Comparison of ENCODE assay signal across 10 mouse cellular contexts in genomic region chr19:24683016-24683720, GRCm38 (mm10). TPM values are rescaled to one million over a fixed set of nuclear protein-coding genes. Genes with fewer than 3 reads are reported as not detected.
DNase-seq lines count a peak whose midpoint lies in the region.
"Had no signal": no experiment of that assay in that cellular context is flagged by ENCODE, and none has a peak within 500 bp of the region (broad histone marks: within the 10 kb centered on the region; RNA-seq: fewer than 3 reads in every experiment).

No protein-coding gene starts in this region.

- intact Hi-C loops in heart, postnatal 14 days (cut with DNase I): no loop called here

- peak; percentile 54 for DNase-seq in adrenal gland, postnatal 10 days
- DNase-seq in adrenal gland, adult 2 months: no peak
- DNase-seq in heart, adult 18-20 months: peak; percentile 72 to 79
- DNase-seq in heart, postnatal 14 days: peak; percentile 41 to 49
- peak; percentile 84 to 89 for DNase-seq in kidney, postnatal 36 days
- no peak for DNase-seq in testis, postnatal 14 days (ENCODE audit: low spot score)
- no peak for DNase-seq in cerebellum, postnatal 36 days
- DNase-seq in thymus, adult 18-20 months: no peak

RNA-seq across cellular contexts. Expression of gene Tmem252, which starts 9.4 kb away (rescaled TPM):
- under 1 TPM; 0.24 to 0.51 TPM for total RNA-seq in adrenal gland, postnatal 10 days (2021)
- total RNA-seq in adrenal gland, adult 2 months (2021): under 1 TPM; 0.14 to 0.17 TPM
- polyA plus RNA-seq in adrenal gland, adult 2 months (2012; rRNA removed): 0.13 and 0.18 TPM in 2 replicates
- total RNA-seq in heart, adult 18-20 months (2021): under 1 TPM; 0.12 to 0.28 TPM
- under 1 TPM; 0.27 to 0.43 TPM for total RNA-seq in heart, postnatal 14 days (2021)
- total RNA-seq: megakaryocyte progenitor cell, adult 5-6 weeks; monocyte, adult 5-6 weeks had no signal

Comparison
In these comparisons a context has a peak if more than half of its experiments do, and no peak if none do; other contexts are left out.
1. DNase-seq: peak in adrenal gland, postnatal 10 days (single experiment), heart, adult 18-20 months (2 of 2), heart, postnatal 14 days (2 of 2) and kidney, postnatal 36 days (2 of 2); none in adrenal gland, adult 2 months (single experiment), testis, postnatal 14 days (single experiment), cerebellum, postnatal 36 days (0 of 2) and thymus, adult 18-20 months (0 of 2).